Mouse (Mus musculus): ENCODE results near the gene Ak8. TPM values are rescaled to one million over a fixed set of nuclear protein-coding genes. Genes with fewer than 3 reads are reported as not detected.

The Ak8 gene
- total and polyA plus RNA-seq, 3 experiments: 1.5 to 2.6 TPM; not detected in 1

- peaks cover 5 to 14% of the 10 kb centered on the region in 2 experiments; a peak in 3 of 4 replicates for H3K4me1 ChIP-seq (ENCODE audit: control insufficient read depth in 1 of 2, insufficient read depth in 2 of 2, low read length in 2 of 2)
- no peaks in the 10 kb centered on the region for H3K9me3 ChIP-seq (replicated peaks; ENCODE audit: insufficient read depth, low read length)
- TF ChIP-seq JUND (IDR thresholded peaks at IDR 0.05; ENCODE audit: low read depth, low read length): no peak
- TF ChIP-seq GATA1 (IDR thresholded peaks at IDR 0.05; ENCODE audit: low read depth, low read length): 0 out of 2 replicates have a peak, but pooled peaks have one; percentile 19
- 0 out of 2 replicates have a peak, but pooled peaks have one; percentile 33 for TF ChIP-seq ZNF384 (IDR thresholded peaks at IDR 0.05; ENCODE audit: low read depth, low read length)
- no peak for TF ChIP-seq MXI1 (IDR thresholded peaks at IDR 0.05; ENCODE audit: low read depth, low read length)
- TF ChIP-seq RAD21 (IDR thresholded peaks at IDR 0.05; ENCODE audit: low read depth, low read length): no peak
- no peak for TF ChIP-seq MEF2A (IDR thresholded peaks at IDR 0.05; ENCODE audit: extremely low read depth, insufficient replicate concordance, low read depth, low read length, poor library complexity, severe bottlenecking)
- no peak for TF ChIP-seq TBP (IDR thresholded peaks at IDR 0.05; ENCODE audit: low read depth, low read length)
- H3K27me3 ChIP-seq (ENCODE audit: control insufficient read depth in 1 of 2, insufficient read depth in 2 of 2, low read length in 2 of 2): no peaks in the 10 kb centered on the region
- no peak overlapping the region; a peak in 1 of 4 replicates for H3K4me3 ChIP-seq (ENCODE audit: control insufficient read depth in 1 of 2, insufficient read depth in 1 of 2, low read depth in 2 of 2, low read length in 2 of 2)
- no peak overlapping the region for H3K27ac ChIP-seq (ENCODE audit: control insufficient read depth, low read depth, low read length)
- H3K36me3 ChIP-seq (ENCODE audit: control insufficient read depth in 1 of 2, insufficient read depth in 2 of 2, low read length in 2 of 2): peaks cover 13 to 29% of the 10 kb centered on the region in 2 experiments
- peaks cover 58% of the 10 kb centered on the region for H3K79me2 ChIP-seq (ENCODE audit: control insufficient read depth, insufficient read depth, low read length, poor library complexity)
- DNase-seq (ENCODE audit: low read depth, low spot score): no peak
- no peak overlapping the region for H3K9ac ChIP-seq (ENCODE audit: control insufficient read depth, low read depth, low read length, poor library complexity, severe bottlenecking)
These were observed 142.1 kb downstream of the Ak8 start for GRCm38 (mm10) chr2:28842042-28842441.

- no peak overlapping the region for H3K27ac ChIP-seq (ENCODE audit: control insufficient read depth, low read depth, low read length)
- H3K4me3 ChIP-seq (ENCODE audit: control insufficient read depth in 1 of 2, insufficient read depth in 1 of 2, low read depth in 2 of 2, low read length in 2 of 2): no peak overlapping the region
These were observed 148.9 kb downstream of the Ak8 start for GRCm38 (mm10) chr2:28848879-28849278.

GRCm38 (mm10) chr2:28852594-28852993 lies 152.6 kb downstream of the Ak8 start:
- Histone ChIP-seq H3K79me2 (ENCODE audit: control insufficient read depth, insufficient read depth, low read length, poor library complexity) (peaks cover 3% of the 10 kb centered on the region; the same call in 1 of the 2 replicates), H3K9me3 (replicated peaks; ENCODE audit: insufficient read depth, low read length) (no peaks in the 10 kb centered on the region), H3K27ac (ENCODE audit: control insufficient read depth, low read depth, low read length) (no peak overlapping the region), H3K9ac (ENCODE audit: control insufficient read depth, low read depth, low read length, poor library complexity, severe bottlenecking) (no peak overlapping the region), H3K27me3 (ENCODE audit: control insufficient read depth in 1 of 2, insufficient read depth in 2 of 2, low read length in 2 of 2) (no peaks in the 10 kb centered on the region), H3K4me1 (ENCODE audit: control insufficient read depth in 1 of 2, insufficient read depth in 2 of 2, low read length in 2 of 2) (no peaks in the 10 kb centered on the region), H3K36me3 (ENCODE audit: control insufficient read depth in 1 of 2, insufficient read depth in 2 of 2, low read length in 2 of 2) (peaks cover 0 to 10% of the 10 kb centered on the region in 2 experiments; a peak in 3 of 4 replicates), H3K4me3 (ENCODE audit: control insufficient read depth in 1 of 2, insufficient read depth in 1 of 2, low read depth in 2 of 2, low read length in 2 of 2) (no peak overlapping the region)
- no peak for DNase-seq (ENCODE audit: low read depth, low spot score)
- no peak for TF ChIP-seq E2F4 (IDR thresholded peaks at IDR 0.05; ENCODE audit: borderline replicate concordance, low read depth, low read length)
- TF ChIP-seq BHLHE40 (IDR thresholded peaks at IDR 0.05; ENCODE audit: borderline replicate concordance, low read depth, low read length): no peak
- TF ChIP-seq MYB (IDR thresholded peaks at IDR 0.05; ENCODE audit: low read depth, low read length): no peak
- no peak for TF ChIP-seq ZC3H11A (IDR thresholded peaks at IDR 0.05; ENCODE audit: low read depth, low read length)
- no peak for TF ChIP-seq ZMIZ1 (IDR thresholded peaks at IDR 0.05; ENCODE audit: low read depth, low read length)
- no peak for TF ChIP-seq SMC3 (IDR thresholded peaks at IDR 0.05; ENCODE audit: low read depth, low read length)
- TF ChIP-seq ZNF384 (IDR thresholded peaks at IDR 0.05; ENCODE audit: low read depth, low read length): no peak
- TF ChIP-seq USF2 (IDR thresholded peaks at IDR 0.05; ENCODE audit: borderline replicate concordance in 1 of 2, insufficient read depth in 1 of 2, low read depth in 1 of 2, low read length in 2 of 2): no peak
- TF ChIP-seq TAL1 (IDR thresholded peaks at IDR 0.05; ENCODE audit: low read length): no peak
- TF ChIP-seq MYC (IDR thresholded peaks at IDR 0.05; ENCODE audit: low read depth, low read length): no peak

More at GRCm38 (mm10) chr2:28848879-28849278, 148.9 kb downstream of the Ak8 start:
- Histone ChIP-seq H3K36me3 (ENCODE audit: control insufficient read depth in 1 of 2, insufficient read depth in 2 of 2, low read length in 2 of 2) (peaks cover 0 to 21% of the 10 kb centered on the region in 2 experiments; a peak in 3 of 4 replicates), H3K9me3 (replicated peaks; ENCODE audit: insufficient read depth, low read length) (no peaks in the 10 kb centered on the region), H3K4me1 (ENCODE audit: control insufficient read depth in 1 of 2, insufficient read depth in 2 of 2, low read length in 2 of 2) (no peaks in the 10 kb centered on the region), H3K79me2 (ENCODE audit: control insufficient read depth, insufficient read depth, low read length, poor library complexity) (peaks cover 5% of the 10 kb centered on the region; the same call in 1 of the 2 replicates), H3K27me3 (ENCODE audit: control insufficient read depth in 1 of 2, insufficient read depth in 2 of 2, low read length in 2 of 2) (no peaks in the 10 kb centered on the region), H3K9ac (ENCODE audit: control insufficient read depth, low read depth, low read length, poor library complexity, severe bottlenecking) (no peak overlapping the region)
- no peak for DNase-seq (ENCODE audit: low read depth, low spot score)
- TF ChIP-seq RCOR1 (IDR thresholded peaks at IDR 0.05; ENCODE audit: low read depth, low read length): no peak
- no peak for TF ChIP-seq TCF12 (IDR thresholded peaks at IDR 0.05; ENCODE audit: low read depth, low read length)
- TF ChIP-seq POLR2A (IDR thresholded peaks at IDR 0.05; ENCODE audit: control insufficient read depth in 1 of 2, insufficient read depth in 1 of 2, low read depth in 1 of 2, low read length in 2 of 2, poor library complexity in 1 of 2): no peak
- TF ChIP-seq E2F4 (IDR thresholded peaks at IDR 0.05; ENCODE audit: borderline replicate concordance, low read depth, low read length): no peak
